ENCODE assay signal across 8 mouse cellular contexts in the genomic region with DNA sequence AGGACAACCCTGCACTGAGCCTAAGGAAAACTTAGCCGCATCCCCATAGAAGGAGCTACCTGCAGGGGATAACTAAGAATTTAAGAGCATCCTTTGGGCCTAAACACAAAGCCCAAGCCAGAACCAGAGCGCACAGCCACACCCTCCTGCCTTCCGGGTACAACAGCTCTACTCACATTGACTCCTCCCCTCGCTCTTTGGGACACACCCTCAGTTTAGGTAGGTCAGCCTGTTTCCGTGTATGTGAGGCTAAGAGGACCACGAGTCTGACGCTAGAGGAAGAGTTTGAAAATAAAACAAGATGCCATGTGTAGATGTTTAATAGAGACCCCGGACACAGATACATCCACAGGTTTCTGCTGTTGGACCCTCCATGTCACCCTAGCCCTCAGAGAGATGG. TPM values are rescaled to one million over a fixed set of nuclear protein-coding genes. Genes with fewer than 3 reads are reported as not detected.
DNase-seq lines count a peak whose midpoint lies in the region; ATAC-seq and TF ChIP-seq lines count a peak whose summit lies in the region.

No protein-coding gene starts in this region.

- peak overlapping the region; percentile 65 for H3K9ac ChIP-seq in heart, adult 2 months (ENCODE audit: low read depth, low read length)
- no peak overlapping the region for H3K9ac ChIP-seq in hindbrain, postnatal 0 days (replicated peaks; ENCODE audit: low read length)

- no peak for TF ChIP-seq POLR2A in heart, adult 2 months (IDR thresholded peaks at IDR 0.05; ENCODE audit: insufficient read depth, low read depth, low read length)

- H3K27me3 ChIP-seq in heart, adult 2 months (ENCODE audit: control insufficient read depth, insufficient read depth, low read length), result no peaks in the 10 kb centered on the region
- H3K27me3 ChIP-seq in hindbrain, postnatal 0 days (ENCODE audit: insufficient read depth, low read length), result peaks cover 7% of the 10 kb centered on the region; the same call in 1 of the 2 replicates

- no peak for ATAC-seq in hindbrain, postnatal 0 days
- peak; percentile 81 for ATAC-seq in neutrophil, adult 5-6 weeks (ENCODE audit: extremely low read depth, insufficient number of reproducible peaks, low FRiP score, poor library complexity, severe bottlenecking)

- H3K4me3 ChIP-seq in heart, adult 2 months, result peak overlapping the region; percentile 61
- peak overlapping the region; percentile 87 for H3K4me3 ChIP-seq in brown adipose tissue, adult 24 weeks (ENCODE audit: insufficient read depth, low read depth, low read length)
- H3K4me3 ChIP-seq in hindbrain, postnatal 0 days (ENCODE audit: low read length), result peak overlapping the region; percentile 41

- WGBS in heart, adult 2 months, result 45% methylated on average over 8 of the region's 8 CpGs
- 33% methylated on average over 8 of the region's 8 CpGs for WGBS in hindbrain, postnatal 0 days

- H3K27ac ChIP-seq in heart, adult 2 months, result peak overlapping the region; percentile 90
- peak overlapping the region; percentile 96 for H3K27ac ChIP-seq in brown adipose tissue, adult 24 weeks (replicated peaks; ENCODE audit: low read depth, low read length)
- no peak overlapping the region for H3K27ac ChIP-seq in hindbrain, postnatal 0 days

- no peak for TF ChIP-seq EP300 in heart, adult 2 months (IDR thresholded peaks at IDR 0.05; ENCODE audit: insufficient read depth, low read depth, low read length)

- H3K4me2 ChIP-seq in hindbrain, postnatal 0 days (ENCODE audit: low read depth, low read length), result peak overlapping the region; percentile 79

- intact Hi-C loops in heart, adult 2 months (cut with DNase I), result loop anchor here (5.0 kb wide), 1 partner anchor 601 kb away; the partner anchor contains the start of gene Tex264
- intact Hi-C loops in heart, postnatal 14 days (cut with DNase I), result no loop called here

- H3K9me3 ChIP-seq in hindbrain, postnatal 0 days (ENCODE audit: low read length), result no peaks in the 10 kb centered on the region

- no peak for TF ChIP-seq CTCF in heart, adult 2 months (IDR thresholded peaks at IDR 0.05)
- no peak for TF ChIP-seq CTCF in hindbrain, postnatal 0 days (IDR thresholded peaks at IDR 0.05; ENCODE audit: low read depth)

- H3K36me3 ChIP-seq in heart, adult 2 months (ENCODE audit: control insufficient read depth, insufficient read depth, low read length), result no peaks in the 10 kb centered on the region
- no peaks in the 10 kb centered on the region for H3K36me3 ChIP-seq in hindbrain, postnatal 0 days (ENCODE audit: insufficient read depth, low read length)

- H3K79me2 ChIP-seq in heart, adult 2 months (replicated peaks; ENCODE audit: control insufficient read depth, insufficient read depth, low read length), result no peaks in the 10 kb centered on the region

- H3K4me1 ChIP-seq in heart, adult 2 months (ENCODE audit: control insufficient read depth, insufficient read depth, low read length), result peaks cover 2% of the 10 kb centered on the region; the same call in 1 of the 2 replicates
- peaks cover 11% of the 10 kb centered on the region; the same call in 1 of the 2 replicates for H3K4me1 ChIP-seq in brown adipose tissue, adult 24 weeks (ENCODE audit: control insufficient read depth, insufficient read depth, insufficient read length, low read length)
- H3K4me1 ChIP-seq in hindbrain, postnatal 0 days (ENCODE audit: insufficient read depth, low read length), result peaks cover 9% of the 10 kb centered on the region; the same call in 1 of the 2 replicates

- DNase-seq in heart, adult 2 months, result no peak
- DNase-seq in heart, postnatal 14 days, result no peak
- DNase-seq in hindbrain, postnatal 0 days (ENCODE audit: low spot score), result no peak
- DNase-seq in lung, adult 18-20 months, result peak; percentile 81 to 87
- DNase-seq in cerebellum, adult 9-10 months, result no peak
- DNase-seq in MN1 (ENCODE audit: low spot score), result no peak

RNA-seq across cellular contexts. Expression of gene Mapkapk3, which starts 1.0 kb away (rescaled TPM):
- 10 to 100 TPM; 29.0 to 36.0 TPM for total RNA-seq in heart, adult 2 months (2021)
- polyA plus RNA-seq in heart, adult 2 months (2012; rRNA removed), result 26.1 and 40.8 TPM in 2 replicates
- 10 to 100 TPM; 29.5 to 31.4 TPM for total RNA-seq in heart, postnatal 14 days (2021)
- polyA plus RNA-seq in brown adipose tissue, adult 24 weeks (2012; ENCODE audit: insufficient read depth, insufficient read length, missing spikeins), result 18.4 and 23.6 TPM in 2 replicates
- 3.5 and 3.8 TPM in 2 replicates for total RNA-seq in hindbrain, postnatal 0 days (2014; rRNA removed)
- polyA plus RNA-seq in hindbrain, postnatal 0 days (2015; fragmentation: Nextera tagmentation; extraction: Ambion mirVana), result 2.6 and 3.0 TPM in 2 replicates
- 41.0 and 43.6 TPM in 2 replicates for total RNA-seq in neutrophil, adult 5-6 weeks (2017)

RNA-seq across cellular contexts. Expression of gene Cish, which starts 7.1 kb away (rescaled TPM):
- total RNA-seq in heart, adult 2 months (2021), result 100 to 1,000 TPM; 151 to 167 TPM
- 89.8 and 118 TPM in 2 replicates for polyA plus RNA-seq in heart, adult 2 months (2012; rRNA removed)
- total RNA-seq in heart, postnatal 14 days (2021), result 100 to 1,000 TPM; 232 TPM
- 23.1 and 44.9 TPM in 2 replicates for polyA plus RNA-seq in brown adipose tissue, adult 24 weeks (2012; ENCODE audit: insufficient read depth, insufficient read length, missing spikeins)
- 2.8 and 5.3 TPM in 2 replicates for total RNA-seq in hindbrain, postnatal 0 days (2014; rRNA removed)
- 8.6 and 8.8 TPM in 2 replicates for polyA plus RNA-seq in hindbrain, postnatal 0 days (2015; fragmentation: Nextera tagmentation; extraction: Ambion mirVana)
- total RNA-seq in neutrophil, adult 5-6 weeks (2017), result 0.58 and 0.61 TPM in 2 replicates

RNA-seq across cellular contexts. Expression of gene Hemk1, which starts 49.4 kb away (rescaled TPM):
- total RNA-seq in heart, adult 2 months (2021), result 10 to 100 TPM; 21.2 to 21.4 TPM
- 30.3 and 37.0 TPM in 2 replicates for polyA plus RNA-seq in heart, adult 2 months (2012; rRNA removed)
- total RNA-seq in heart, postnatal 14 days (2021), result 10 to 100 TPM; 19.7 to 21.2 TPM
- 52.8 and 58.3 TPM in 2 replicates for polyA plus RNA-seq in brown adipose tissue, adult 24 weeks (2012; ENCODE audit: insufficient read depth, insufficient read length, missing spikeins)
- total RNA-seq in hindbrain, postnatal 0 days (2014; rRNA removed), result 14.8 and 18.1 TPM in 2 replicates
- polyA plus RNA-seq in hindbrain, postnatal 0 days (2015; fragmentation: Nextera tagmentation; extraction: Ambion mirVana), result 13.6 and 16.4 TPM in 2 replicates
- 9.7 and 12.6 TPM in 2 replicates for total RNA-seq in neutrophil, adult 5-6 weeks (2017)

RNA-seq across cellular contexts. Expression of gene 6430571L13Rik, which starts 51.7 kb away (rescaled TPM):
- total RNA-seq in heart, adult 2 months (2021), result 1 to 10 TPM; 5.2 to 6.5 TPM
- 4.1 and 5.0 TPM in 2 replicates for polyA plus RNA-seq in heart, adult 2 months (2012; rRNA removed)
- 1 to 10 TPM; 7.0 to 7.4 TPM for total RNA-seq in heart, postnatal 14 days (2021)
- polyA plus RNA-seq in brown adipose tissue, adult 24 weeks (2012; ENCODE audit: insufficient read depth, insufficient read length, missing spikeins), result 8.8 and 22.5 TPM in 2 replicates
- 12.5 and 27.7 TPM in 2 replicates for total RNA-seq in hindbrain, postnatal 0 days (2014; rRNA removed)
- polyA plus RNA-seq in hindbrain, postnatal 0 days (2015; fragmentation: Nextera tagmentation; extraction: Ambion mirVana), result 10.9 and 11.2 TPM in 2 replicates
- 0.12 TPM in 1 of 2 replicates, not detected in the other for total RNA-seq in neutrophil, adult 5-6 weeks (2017)

RNA-seq across cellular contexts. Expression of gene Dock3, which starts 57.0 kb away (rescaled TPM):
- total RNA-seq in heart, adult 2 months (2021), result 1 to 10 TPM; 6.6 to 9.0 TPM
- 0.26 and 1.0 TPM in 2 replicates for polyA plus RNA-seq in heart, adult 2 months (2012; rRNA removed)
- total RNA-seq in heart, postnatal 14 days (2021), result 1 to 10 TPM in 1 of 2 experiments, under 1 TPM in 1; 0.63 to 1.6 TPM
- polyA plus RNA-seq in brown adipose tissue, adult 24 weeks (2012; ENCODE audit: insufficient read depth, insufficient read length, missing spikeins), result not detected in 2 replicates
- 43.4 and 52.4 TPM in 2 replicates for total RNA-seq in hindbrain, postnatal 0 days (2014; rRNA removed)
- polyA plus RNA-seq in hindbrain, postnatal 0 days (2015; fragmentation: Nextera tagmentation; extraction: Ambion mirVana), result 21.6 and 23.9 TPM in 2 replicates
- total RNA-seq in neutrophil, adult 5-6 weeks (2017), result not detected in 2 replicates

Comparison
In these comparisons a context has a peak if more than half of its experiments do, and no peak if none do; other contexts are left out.
1. DNase-seq: peak in lung, adult 18-20 months (2 of 2); none in heart, adult 2 months (0 of 2), heart, postnatal 14 days (0 of 2), hindbrain, postnatal 0 days (single experiment), cerebellum, adult 9-10 months (single experiment) and MN1 (single experiment).
2. RNA of gene Cish, which starts 7.1 kb away (total RNA-seq): 232 TPM in heart, postnatal 14 days and 151 to 167 TPM in heart, adult 2 months; 2.8 to 5.3 TPM in hindbrain, postnatal 0 days and 0.58 to 0.61 TPM in neutrophil, adult 5-6 weeks; every median in the first group is over 10 times any median in the second.
3. Peak in every context shown above with its lines, with median percentiles within 50 percentile points of each other: H3K4me3 ChIP-seq.